Mouse (Mus musculus): Measurements from ENCODE around the gene Man1a2. TPM values are rescaled to one million over a fixed set of nuclear protein-coding genes. Genes with fewer than 3 reads are reported as not detected.

Man1a2 gene
- total RNA-seq (2012; rRNA removed) (33.2 and 33.3 TPM in 2 replicates), polyA plus RNA-seq (2012; ENCODE audit: insufficient read depth in 1 of 2, insufficient read length in 2 of 2, low read depth in 1 of 2, low replicate concordance in 2 of 2, missing spikeins in 1 of 2) (100 to 1,000 TPM in 1 of 2 experiments, 10 to 100 TPM in 1; 27.1 to 261 TPM)

- Histone ChIP-seq H3K27me3 (ENCODE audit: control insufficient read depth in 1 of 2, insufficient read depth in 2 of 2, low read length in 2 of 2) (0 out of 4 replicates have a peak, but pooled peaks cover 0 to 1% of the 10 kb centered on the region in 2 experiments), H3K9ac (ENCODE audit: control insufficient read depth, low read depth, low read length, poor library complexity, severe bottlenecking) (peak within 1 kb of the TSS; percentile 92), H3K4me3 (ENCODE audit: control insufficient read depth in 1 of 2, insufficient read depth in 1 of 2, low read depth in 2 of 2, low read length in 2 of 2) (peak within 1 kb of the TSS; percentile 86 to 97), H3K79me2 (ENCODE audit: control insufficient read depth, insufficient read depth, low read length, poor library complexity) (peaks cover 40% of the 10 kb centered on the region), H3K36me3 (ENCODE audit: control insufficient read depth in 1 of 2, insufficient read depth in 2 of 2, low read length in 2 of 2) (peaks cover 0 to 15% of the 10 kb centered on the region in 2 experiments; a peak in 2 of 4 replicates), H3K4me1 (ENCODE audit: control insufficient read depth in 1 of 2, insufficient read depth in 2 of 2, low read length in 2 of 2) (peaks cover 11 to 12% of the 10 kb centered on the region in 2 experiments), H3K9me3 (replicated peaks; ENCODE audit: insufficient read depth, low read length) (no peaks in the 10 kb centered on the region), H3K27ac (ENCODE audit: control insufficient read depth, low read depth, low read length) (peak within 1 kb of the TSS; percentile 68)
- TF ChIP-seq KAT2A (conservative IDR thresholded peaks at IDR 0.05; ENCODE audit: low read depth, low read length) (no peak; the same call in 1 of the 2 replicates), MAX (IDR thresholded peaks at IDR 0.05; ENCODE audit: low read length) (no peak; the same call in 1 of the 2 replicates), CHD1 (IDR thresholded peaks at IDR 0.05; ENCODE audit: low read depth, low read length) (no peak), GABPA (IDR thresholded peaks at IDR 0.05; ENCODE audit: low read depth, low read length) (no peak), MYB (IDR thresholded peaks at IDR 0.05; ENCODE audit: low read depth, low read length) (no peak), POLR2AphosphoS5 (IDR thresholded peaks at IDR 0.05; ENCODE audit: borderline replicate concordance, low read depth, low read length) (0 out of 2 replicates have a peak, but pooled peaks have one; percentile 22), NRF1 (IDR thresholded peaks at IDR 0.05; ENCODE audit: insufficient read depth, low read depth, low read length, poor library complexity, severe bottlenecking) (peak; percentile 31; the same call in 1 of the 2 replicates), ZC3H11A (IDR thresholded peaks at IDR 0.05; ENCODE audit: low read depth, low read length) (no peak), MAFK (IDR thresholded peaks at IDR 0.05; ENCODE audit: borderline replicate concordance, low read depth, low read length) (no peak), MAZ (IDR thresholded peaks at IDR 0.05; ENCODE audit: low read depth, low read length) (0 out of 2 replicates have a peak, but pooled peaks have one; percentile 76), SIN3A (IDR thresholded peaks at IDR 0.05; ENCODE audit: low read length) (peak; percentile 79), ZNF384 (IDR thresholded peaks at IDR 0.05; ENCODE audit: low read depth, low read length) (no peak), POLR2AphosphoS2 (IDR thresholded peaks at IDR 0.05; ENCODE audit: low read length) (peak; percentile 86), ETS1 (IDR thresholded peaks at IDR 0.05; ENCODE audit: low read depth, low read length) (peak; percentile 14; the same call in 1 of the 2 replicates), POLR2A (IDR thresholded peaks at IDR 0.05; ENCODE audit: control insufficient read depth in 1 of 2, insufficient read depth in 1 of 2, low read depth in 1 of 2, low read length in 2 of 2, poor library complexity in 1 of 2) (peak; percentile 95 to 98), TBP (IDR thresholded peaks at IDR 0.05; ENCODE audit: low read depth, low read length) (no peak), TAL1 (IDR thresholded peaks at IDR 0.05; ENCODE audit: low read length) (no peak), EP300 (IDR thresholded peaks at IDR 0.05; ENCODE audit: low read depth in 1 of 2, low read length in 2 of 2) (no peak), RAD21 (IDR thresholded peaks at IDR 0.05; ENCODE audit: low read depth, low read length) (no peak), TCF12 (IDR thresholded peaks at IDR 0.05; ENCODE audit: low read depth, low read length) (no peak), UBTF (IDR thresholded peaks at IDR 0.05; ENCODE audit: borderline replicate concordance, insufficient read depth, low read depth, low read length) (0 out of 2 replicates have a peak, but pooled peaks have one; percentile 13), HCFC1 (IDR thresholded peaks at IDR 0.05; ENCODE audit: low read depth, low read length) (peak; percentile 67), CHD2 (IDR thresholded peaks at IDR 0.05; ENCODE audit: low read length) (no peak), ZKSCAN1 (IDR thresholded peaks at IDR 0.05; ENCODE audit: low read depth, low read length) (no peak), ZMIZ1 (IDR thresholded peaks at IDR 0.05; ENCODE audit: low read depth, low read length) (peak; percentile 89), GATA1 (IDR thresholded peaks at IDR 0.05; ENCODE audit: low read depth, low read length) (no peak), NELFE (IDR thresholded peaks at IDR 0.05; ENCODE audit: low read depth, low read length) (peak; percentile 97), CTCF (IDR thresholded peaks at IDR 0.05 in 2 of 3, conservative IDR thresholded peaks at IDR 0.05 in 1 of 3; ENCODE audit: control insufficient read depth in 1 of 3, insufficient read depth in 1 of 3, low read depth in 2 of 3, low read length in 3 of 3, poor library complexity in 1 of 3, severe bottlenecking in 1 of 3) (no peak), MYC (IDR thresholded peaks at IDR 0.05; ENCODE audit: low read depth, low read length) (no peak), SMC3 (IDR thresholded peaks at IDR 0.05; ENCODE audit: low read depth, low read length) (no peak), MXI1 (IDR thresholded peaks at IDR 0.05; ENCODE audit: low read depth, low read length) (peak; percentile 74), USF2 (IDR thresholded peaks at IDR 0.05; ENCODE audit: borderline replicate concordance in 1 of 2, insufficient read depth in 1 of 2, low read depth in 1 of 2, low read length in 2 of 2) (no peak), ELF1 (IDR thresholded peaks at IDR 0.05; ENCODE audit: low read depth, low read length) (0 out of 2 replicates have a peak, but pooled peaks have one; percentile 60)
- peak; percentile 89 for DNase-seq (ENCODE audit: low read depth, low spot score)
Observed at GRCm38 (mm10) chr3:100685087-100685762, at the start of gene Man1a2. Gene Man1a2 (minus strand): TSS chr3:100685503.
